Mouse (Mus musculus) layer of hippocampus, adult 8-10 months (tissue): Measurements from ENCODE around the gene Hivep3. TPM values are rescaled to one million over a fixed set of nuclear protein-coding genes. Genes with fewer than 3 reads are reported as not detected.
A peak's percentile ranks its signal among the peaks of the same experiment; 100 is the strongest.

Experiments used
- DNase-seq, 2 experiments: peaks; one replicate each; pipeline ENCODE4 v3.0.0; 2022; ENCODE audit warnings: low spot score in 2 of 2
- total RNA-seq, 4 experiments: library from RNA; stranded (reverse); gene quantifications; 2 replicates each; pipeline ENCODE4 v1.2.4; 2022

The Hivep3 gene
- total RNA-seq, 4 experiments from 2014 or later, result 47.7 to 56.0 (median 51.0) TPM

DNA sequence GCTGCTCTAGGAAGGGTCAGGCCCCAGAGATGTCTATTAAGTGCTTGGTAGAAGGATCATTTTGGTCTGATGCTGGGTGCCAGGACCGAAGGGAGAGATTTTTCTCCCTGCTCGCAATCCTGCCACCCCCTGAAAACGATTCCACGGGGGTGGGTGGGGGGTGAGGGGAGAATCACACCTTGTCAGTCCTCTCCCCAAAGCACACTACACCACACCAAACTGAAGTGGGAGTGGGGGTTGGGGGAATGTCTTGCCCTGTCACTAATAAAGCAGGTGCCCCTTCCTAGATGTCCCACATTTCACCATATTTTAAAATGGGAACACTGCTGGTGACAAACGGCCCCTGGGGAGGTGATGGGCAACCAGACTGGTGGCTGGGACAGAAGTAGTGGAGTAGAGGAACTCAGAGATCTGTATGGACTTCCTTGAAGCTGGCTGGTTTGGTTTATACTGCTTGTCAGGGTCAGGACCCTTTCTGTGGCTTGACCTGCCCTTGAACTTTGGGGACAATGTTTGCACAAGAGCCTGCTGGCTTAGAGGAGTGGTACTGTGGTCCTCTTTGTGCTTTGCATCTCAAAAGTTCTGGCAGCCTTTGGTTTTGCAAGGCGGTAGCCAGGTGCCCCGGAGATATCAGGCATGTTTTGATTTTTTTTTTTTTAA is 81.7 kb downstream of the Hivep3 start:
- no peak for DNase-seq

DNA sequence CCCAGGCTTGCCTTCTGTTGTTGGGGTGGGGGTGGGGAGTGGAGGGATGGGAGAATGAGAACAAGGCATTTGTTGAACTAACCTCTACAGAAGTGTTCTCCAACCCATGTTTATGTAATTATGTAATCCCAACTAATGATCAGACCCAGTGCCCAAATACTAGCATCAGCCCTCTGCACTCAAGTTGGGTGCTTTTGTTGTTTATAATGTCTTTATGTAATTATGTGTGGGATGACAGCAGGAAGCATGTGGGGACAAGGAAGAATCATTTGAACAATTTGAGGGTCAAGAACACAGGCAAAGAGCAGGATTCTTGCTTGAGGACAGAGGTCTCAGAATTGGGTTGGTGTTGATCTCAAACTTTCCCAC is 82.2 kb downstream of the Hivep3 start:
- DNase-seq, result no peak

DNA sequence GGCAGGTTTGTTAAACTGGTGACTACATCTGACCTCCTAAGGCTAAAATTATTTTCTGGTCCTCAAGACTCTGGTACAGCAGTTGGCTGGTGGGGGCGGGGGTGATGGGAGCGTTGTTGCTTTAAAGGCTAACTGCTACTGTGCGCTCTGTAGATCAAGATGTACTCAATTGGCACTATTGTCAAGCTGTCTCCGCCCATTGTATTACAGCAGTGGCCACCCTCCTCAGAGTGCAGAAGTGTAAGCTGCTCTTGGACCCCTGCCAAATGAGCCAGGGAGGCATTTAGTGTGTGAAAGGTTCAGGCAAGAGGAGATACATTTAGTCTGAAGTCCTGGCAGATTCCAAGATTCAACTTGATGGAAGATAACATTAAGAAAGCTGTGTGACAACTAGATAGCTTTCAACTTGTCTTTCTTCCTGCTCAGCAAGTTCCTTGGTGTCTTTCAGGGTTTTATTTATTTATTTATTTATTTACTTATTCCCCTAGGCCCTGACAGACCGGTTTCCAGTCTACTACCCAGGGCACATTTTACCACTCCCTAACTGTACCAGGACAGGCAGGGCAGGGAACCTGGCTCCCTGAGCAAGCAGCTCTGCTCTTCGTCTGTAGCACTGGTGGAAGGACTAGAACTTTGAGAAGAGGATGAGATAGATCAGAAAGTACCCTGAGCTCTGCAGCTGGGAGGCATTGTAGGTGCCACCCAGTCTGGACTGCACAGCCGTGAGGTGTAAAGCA is 83.2 kb downstream of the Hivep3 start:
- peak in 1 of 2 experiments; percentile 35 for DNase-seq

DNA sequence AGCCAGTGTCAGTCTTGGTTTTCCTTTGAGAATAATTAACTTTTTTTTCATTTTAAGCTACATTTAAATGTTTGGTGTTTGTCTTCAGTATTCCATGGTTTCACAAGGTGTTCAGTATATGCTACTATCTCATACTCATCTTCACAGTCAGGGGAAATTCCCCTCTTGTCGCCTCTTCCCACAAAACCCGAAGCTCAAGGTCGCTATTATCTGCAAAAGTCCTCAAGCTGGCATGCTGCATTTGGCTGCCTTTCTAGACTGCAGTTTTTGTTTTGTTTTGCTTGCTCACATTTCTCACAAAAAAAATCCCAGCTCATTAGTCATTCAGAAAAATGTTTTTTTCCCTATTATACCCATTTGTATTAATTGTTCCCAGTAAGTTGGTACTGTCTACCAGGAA is 92.4 kb downstream of the Hivep3 start:
- no peak for DNase-seq

GRCm38 (mm10) chr4:119828386-119828785 is 94.8 kb downstream of the Hivep3 start:
- DNase-seq, result no peak

DNA sequence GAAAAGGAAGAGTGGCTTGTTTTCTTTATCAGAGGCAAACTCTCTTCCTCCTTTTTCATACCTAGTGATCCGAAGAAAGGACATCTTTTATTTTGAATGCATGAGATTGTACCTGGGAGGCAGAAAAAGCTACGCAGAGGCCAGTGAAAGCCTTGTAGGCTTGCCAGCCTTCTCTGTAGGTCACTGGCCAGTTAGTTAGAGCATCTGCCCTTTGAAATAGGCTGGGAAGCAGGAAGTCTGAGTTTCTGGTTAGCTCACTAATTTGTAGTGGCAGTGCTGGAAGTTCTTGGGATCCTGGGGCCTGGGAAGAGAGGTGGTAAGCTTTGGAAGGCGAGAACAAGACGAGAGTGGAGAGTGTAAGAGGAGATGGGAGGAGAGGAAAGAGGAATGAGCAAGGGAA is 95.4 kb downstream of the Hivep3 start:
- no peak for DNase-seq

- no peak for DNase-seq
These were observed 99.7 kb downstream of the Hivep3 start for GRCm38 (mm10) chr4:119833333-119833732.

GRCm38 (mm10) chr4:119833884-119834283 is 100.3 kb downstream of the Hivep3 start:
- no peak for DNase-seq

DNA sequence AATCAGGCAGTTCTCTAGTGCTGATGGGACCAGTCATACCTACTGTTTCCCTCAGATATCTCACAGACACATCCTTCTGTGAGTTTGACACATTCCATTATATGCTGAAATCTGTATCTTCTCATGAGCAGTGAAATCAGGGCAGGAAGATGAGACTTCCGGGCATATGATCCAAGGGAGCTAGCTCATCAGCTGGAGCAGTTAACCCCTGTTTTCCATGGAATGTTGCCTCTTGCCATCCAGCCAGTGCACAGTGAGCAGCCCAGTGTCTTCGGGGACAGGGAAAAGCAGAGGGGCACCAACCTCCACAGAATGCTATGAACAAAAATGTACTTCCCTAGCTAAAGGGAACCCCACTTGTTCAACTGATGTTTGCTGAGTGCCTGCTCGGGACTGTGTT is 102.6 kb downstream of the Hivep3 start:
- DNase-seq, result no peak

- no peak for DNase-seq
These were observed 104.0 kb downstream of the Hivep3 start for GRCm38 (mm10) chr4:119837505-119838065.

DNA sequence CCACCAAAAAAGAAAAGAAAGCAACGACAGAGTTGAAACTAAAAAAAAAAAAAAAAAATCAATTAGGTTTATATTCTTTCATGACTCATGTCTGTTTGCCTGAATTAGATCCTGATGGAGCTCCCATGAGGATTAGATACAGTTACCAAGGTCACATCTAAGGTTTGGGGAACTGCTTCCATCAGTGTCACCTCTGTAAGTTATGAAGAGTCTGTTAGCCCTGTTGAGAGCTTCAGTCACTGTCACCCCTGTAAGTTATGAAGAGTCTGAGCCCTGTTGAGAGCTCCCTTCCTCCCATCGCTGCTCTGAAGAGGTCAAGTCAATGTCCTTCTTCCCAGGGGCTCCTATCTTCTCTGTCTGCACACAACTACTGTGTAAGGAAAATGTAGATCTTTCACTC is 104.7 kb downstream of the Hivep3 start:
- no peak for DNase-seq

- no peak for DNase-seq
These were observed 109.7 kb downstream of the Hivep3 start for GRCm38 (mm10) chr4:119843294-119843693.

- DNase-seq, result no peak
These were observed 110.7 kb downstream of the Hivep3 start for GRCm38 (mm10) chr4:119844267-119844666.

GRCm38 (mm10) chr4:119845596-119846161 is 112.1 kb downstream of the Hivep3 start:
- no peak for DNase-seq

- no peak for DNase-seq
These were observed 118.9 kb downstream of the Hivep3 start for GRCm38 (mm10) chr4:119852483-119852882.

DNA sequence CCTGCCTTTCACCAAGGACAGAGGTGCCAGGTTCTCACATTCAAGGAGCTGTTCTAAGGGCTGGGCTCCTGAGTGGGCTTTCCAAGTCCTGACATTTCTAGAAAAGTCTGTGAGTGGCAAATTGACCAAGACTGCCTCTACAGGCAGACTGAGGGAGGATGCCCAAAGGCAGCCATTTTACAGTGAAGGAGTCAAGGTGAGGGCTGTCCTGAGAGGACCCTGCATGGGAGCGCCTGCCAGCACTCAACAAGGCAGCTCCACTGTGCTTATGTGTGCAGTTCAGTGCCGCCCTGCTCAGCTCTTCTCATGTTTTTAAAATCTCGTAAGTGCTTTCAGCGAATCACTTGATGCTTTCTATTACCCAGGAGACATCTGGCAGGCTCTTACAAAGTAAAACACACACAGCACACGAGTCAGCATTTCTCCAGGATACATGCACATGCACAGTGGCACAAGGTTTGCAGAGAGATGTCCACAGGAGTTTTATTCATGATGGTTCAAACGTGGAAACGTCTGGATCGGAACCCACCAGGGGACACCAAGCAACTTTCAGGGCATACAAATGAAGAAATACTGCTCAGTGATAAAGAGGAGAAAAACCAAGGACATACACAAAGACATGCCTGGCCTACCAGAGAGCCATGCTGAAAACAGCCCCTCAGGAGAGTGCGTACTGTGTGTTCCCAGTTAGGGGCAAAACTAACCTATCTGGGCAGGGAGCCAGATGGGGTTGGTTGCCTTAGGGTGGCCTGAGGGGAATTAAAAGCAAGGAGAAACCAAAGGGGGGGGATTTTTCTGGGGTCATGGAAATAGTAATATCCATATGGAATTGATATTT is 120.9 kb downstream of the Hivep3 start:
- DNase-seq, result no peak

GRCm38 (mm10) chr4:119859454-119859853 is 125.9 kb downstream of the Hivep3 start:
- DNase-seq, result no peak

- no peak for DNase-seq
These were observed 127.4 kb downstream of the Hivep3 start for GRCm38 (mm10) chr4:119861001-119861400.

- no peak for DNase-seq
These were observed 132.4 kb downstream of the Hivep3 start for GRCm38 (mm10) chr4:119865827-119866455.

GRCm38 (mm10) chr4:119867132-119867531 is 133.5 kb downstream of the Hivep3 start:
- no peak for DNase-seq

DNA sequence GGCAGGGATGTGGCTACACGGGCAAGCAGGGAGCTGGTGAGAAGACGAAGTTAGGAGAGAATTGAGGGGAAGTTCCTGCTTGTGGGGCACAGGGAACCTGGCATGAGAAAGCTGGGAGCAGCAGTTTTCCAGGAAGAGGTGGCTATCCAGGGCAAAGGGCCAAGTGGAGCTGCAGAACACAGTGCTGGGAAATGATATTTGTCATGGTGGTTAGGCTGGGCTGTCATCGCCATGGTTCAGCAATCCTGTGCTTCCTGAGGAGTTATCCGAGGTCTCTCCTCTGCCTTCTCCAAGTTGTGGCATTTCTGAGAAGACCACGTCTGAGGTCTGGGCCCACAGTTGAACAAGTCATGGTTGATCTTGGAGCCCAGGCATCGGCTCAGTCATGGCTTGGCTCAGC is 136.8 kb downstream of the Hivep3 start:
- no peak for DNase-seq
